Mouse (Mus musculus): ENCODE results near the gene Ecel1. TPM values are rescaled to one million over a fixed set of nuclear protein-coding genes. Genes with fewer than 3 reads are reported as not detected.
A peak's percentile ranks its signal among the peaks of the same experiment; 100 is the strongest.

Gene Ecel1
- total and polyA plus RNA-seq, 2 experiments from 2014 or later: 0.41 to 2.2 TPM

GRCm38 (mm10) chr1:87154501-87155120, 1.7 kb downstream of the Ecel1 start:
- Histone ChIP-seq H3K27ac (ENCODE audit: low read depth) (no peak overlapping the region), H3K9ac (replicated peaks; ENCODE audit: low read depth, low read length) (no peak overlapping the region), H3K9me3 (replicated peaks; ENCODE audit: control insufficient read depth, low read length) (no peaks in the 10 kb centered on the region), H3K27me3 (ENCODE audit: control insufficient read depth, insufficient read depth, low read length) (peaks cover 91% of the 10 kb centered on the region), H3K4me2 (ENCODE audit: low read depth, low read length) (peak overlapping the region; percentile 55), H3K36me3 (replicated peaks; ENCODE audit: control insufficient read depth, insufficient read depth, low read length) (no peaks in the 10 kb centered on the region), H3K4me3 (ENCODE audit: low read depth, low read length) (peak overlapping the region; percentile 42), H3K4me1 (ENCODE audit: control insufficient read depth, insufficient read depth) (no peaks in the 10 kb centered on the region)
- WGBS: 3% methylated on average over 46 of the region's 58 CpGs
- no peak for ATAC-seq (ENCODE audit: insufficient read depth, low read depth)
- no peak for TF ChIP-seq CTCF (IDR thresholded peaks at IDR 0.05; ENCODE audit: low read depth)
- no peak for TF ChIP-seq EP300 (IDR thresholded peaks at IDR 0.05; ENCODE audit: low read depth)
- DNase-seq (ENCODE audit: low spot score): no peak

- Histone ChIP-seq H3K9me3 (replicated peaks; ENCODE audit: control insufficient read depth, low read length) (no peaks in the 10 kb centered on the region), H3K27me3 (ENCODE audit: control insufficient read depth, insufficient read depth, low read length) (peaks cover 98% of the 10 kb centered on the region), H3K9ac (replicated peaks; ENCODE audit: low read depth, low read length) (no peak overlapping the region), H3K4me3 (ENCODE audit: low read depth, low read length) (peak overlapping the region; percentile 42), H3K4me1 (ENCODE audit: control insufficient read depth, insufficient read depth) (no peaks in the 10 kb centered on the region), H3K4me2 (ENCODE audit: low read depth, low read length) (peak overlapping the region; percentile 55), H3K36me3 (replicated peaks; ENCODE audit: control insufficient read depth, insufficient read depth, low read length) (no peaks in the 10 kb centered on the region), H3K27ac (ENCODE audit: low read depth) (no peak overlapping the region)
- DNase-seq (ENCODE audit: low spot score) (no peak), ATAC-seq (ENCODE audit: insufficient read depth, low read depth) (no peak)
- WGBS: 2% methylated on average over 70 of the region's 72 CpGs
- TF ChIP-seq EP300 (IDR thresholded peaks at IDR 0.05; ENCODE audit: low read depth): no peak
- TF ChIP-seq CTCF (IDR thresholded peaks at IDR 0.05; ENCODE audit: low read depth): no peak
Observed at GRCm38 (mm10) chr1:87153776-87154500, 2.4 kb downstream of the Ecel1 start.

- Histone ChIP-seq H3K9me3 (replicated peaks; ENCODE audit: control insufficient read depth, low read length) (no peaks in the 10 kb centered on the region), H3K27ac (ENCODE audit: low read depth) (no peak overlapping the region), H3K9ac (replicated peaks; ENCODE audit: low read depth, low read length) (no peak overlapping the region), H3K4me1 (ENCODE audit: control insufficient read depth, insufficient read depth) (no peaks in the 10 kb centered on the region), H3K36me3 (replicated peaks; ENCODE audit: control insufficient read depth, insufficient read depth, low read length) (no peaks in the 10 kb centered on the region), H3K4me2 (ENCODE audit: low read depth, low read length) (no peak overlapping the region), H3K27me3 (ENCODE audit: control insufficient read depth, insufficient read depth, low read length) (peaks cover 79% of the 10 kb centered on the region), H3K4me3 (ENCODE audit: low read depth, low read length) (no peak overlapping the region)
- no peak for TF ChIP-seq EP300 (IDR thresholded peaks at IDR 0.05; ENCODE audit: low read depth)
- no peak for TF ChIP-seq CTCF (IDR thresholded peaks at IDR 0.05; ENCODE audit: low read depth)
- ATAC-seq (ENCODE audit: insufficient read depth, low read depth): no peak
- DNase-seq (ENCODE audit: low spot score): no peak
- WGBS: 71% methylated on average over 6 of the region's 6 CpGs
Observed at GRCm38 (mm10) chr1:87151286-87151685, 5.0 kb downstream of the Ecel1 start.

GRCm38 (mm10) chr1:87149422-87149821, 6.9 kb downstream of the Ecel1 start:
- Histone ChIP-seq H3K4me2 (ENCODE audit: low read depth, low read length) (no peak overlapping the region), H3K9ac (replicated peaks; ENCODE audit: low read depth, low read length) (no peak overlapping the region), H3K4me1 (ENCODE audit: control insufficient read depth, insufficient read depth) (no peaks in the 10 kb centered on the region), H3K27ac (ENCODE audit: low read depth) (no peak overlapping the region), H3K27me3 (ENCODE audit: control insufficient read depth, insufficient read depth, low read length) (peaks cover 62% of the 10 kb centered on the region), H3K36me3 (replicated peaks; ENCODE audit: control insufficient read depth, insufficient read depth, low read length) (no peaks in the 10 kb centered on the region), H3K9me3 (replicated peaks; ENCODE audit: control insufficient read depth, low read length) (no peaks in the 10 kb centered on the region), H3K4me3 (ENCODE audit: low read depth, low read length) (no peak overlapping the region)
- DNase-seq (ENCODE audit: low spot score) (no peak), ATAC-seq (ENCODE audit: insufficient read depth, low read depth) (no peak)
- 37% methylated on average over 13 of the region's 13 CpGs for WGBS
- TF ChIP-seq EP300 (IDR thresholded peaks at IDR 0.05; ENCODE audit: low read depth) (no peak), CTCF (IDR thresholded peaks at IDR 0.05; ENCODE audit: low read depth) (no peak)

GRCm38 (mm10) chr1:87143141-87143540, 13.2 kb downstream of the Ecel1 start:
- TF ChIP-seq CTCF (IDR thresholded peaks at IDR 0.05; ENCODE audit: low read depth): no peak
- no peak for TF ChIP-seq EP300 (IDR thresholded peaks at IDR 0.05; ENCODE audit: low read depth)
- WGBS: 75% methylated on average over 10 of the region's 10 CpGs
- H3K4me1 ChIP-seq (ENCODE audit: control insufficient read depth, insufficient read depth): no peaks in the 10 kb centered on the region
- H3K4me2 ChIP-seq (ENCODE audit: low read depth, low read length): no peak overlapping the region
- no peak for ATAC-seq (ENCODE audit: insufficient read depth, low read depth)
- H3K27ac ChIP-seq (ENCODE audit: low read depth): no peak overlapping the region
- H3K9ac ChIP-seq (replicated peaks; ENCODE audit: low read depth, low read length): no peak overlapping the region
- no peak overlapping the region for H3K4me3 ChIP-seq (ENCODE audit: low read depth, low read length)
- H3K9me3 ChIP-seq (replicated peaks; ENCODE audit: control insufficient read depth, low read length): no peaks in the 10 kb centered on the region
- no peaks in the 10 kb centered on the region for H3K36me3 ChIP-seq (replicated peaks; ENCODE audit: control insufficient read depth, insufficient read depth, low read length)
- no peak for DNase-seq (ENCODE audit: low spot score)
- H3K27me3 ChIP-seq (ENCODE audit: control insufficient read depth, insufficient read depth, low read length): peaks cover 8% of the 10 kb centered on the region; the same call in 1 of the 2 replicates
